Mouse (Mus musculus) heart, embryonic 11.5 days (tissue): ENCODE measurements around the gene Dlgap1. TPM values are rescaled to one million over a fixed set of nuclear protein-coding genes. Genes with fewer than 3 reads are reported as not detected.

Experiments used
- ATAC-seq: fragments of 200-750 bp; cut with Nextera tagmentation; replicated peaks from 2 replicates; pipeline ENCODE4 v1.8.0; 2017; ENCODE audit warnings: moderate library complexity; ENCODE audit not compliant: insufficient number of reproducible peaks, low FRiP score, low TSS enrichment
- H3K27ac ChIP-seq: fragments of 300-500 bp; sonication (generic); 2 replicates; pipeline ENCODE4 v1.5.1; 2014; ENCODE audit warnings: mild to moderate bottlenecking, low read depth, low read length
- H3K27me3 ChIP-seq: fragments of 300-500 bp; sonication (generic); 2 replicates; pipeline ENCODE4 v1.6.1; 2014; ENCODE audit warnings: mild to moderate bottlenecking, low read length, mixed read lengths; ENCODE audit not compliant: control insufficient read depth, insufficient read depth
- H3K36me3 ChIP-seq: fragments of 300-500 bp; sonication (generic); 2 replicates; pipeline ENCODE4 v1.6.1; 2014; ENCODE audit warnings: mild to moderate bottlenecking, low read length, moderate library complexity, mixed read lengths; ENCODE audit not compliant: control insufficient read depth, insufficient read depth
- H3K4me1 ChIP-seq: fragments of 300-500 bp; sonication (generic); 2 replicates; pipeline ENCODE4 v1.6.1; 2014; ENCODE audit warnings: low read length; ENCODE audit not compliant: control insufficient read depth, insufficient read depth
- H3K4me2 ChIP-seq: fragments of 300-500 bp; sonication (generic); 2 replicates; pipeline ENCODE4 v1.6.1; 2014; ENCODE audit warnings: mild to moderate bottlenecking, moderate library complexity
- H3K4me3 ChIP-seq: fragments of 300-500 bp; sonication (generic); 2 replicates; pipeline ENCODE4 v1.5.1; 2014; ENCODE audit warnings: low read depth, low read length
- H3K9ac ChIP-seq: fragments of 300-500 bp; sonication (generic); 2 replicates; pipeline ENCODE4 v1.6.1; 2014; ENCODE audit warnings: mild to moderate bottlenecking, low read depth, low read length, moderate library complexity
- H3K9me3 ChIP-seq: fragments of 300-500 bp; sonication (generic); replicated peaks from 2 replicates; pipeline ENCODE4 v1.6.1; 2016; ENCODE audit warnings: low read length; ENCODE audit not compliant: control insufficient read depth
- WGBS: fragments of 180-500 bp; shearing (Covaris S2); extraction: QIAGEN DNeasy Blood & Tissue Kit; methylation state at CpG from one replicate; pipeline ENCODE4 v1.1.7; 2014; ENCODE audit not compliant: insufficient replicate concordance; 5-methylcytosine and 5-hydroxymethylcytosine counted together
- polyA plus RNA-seq: library from polyadenylated mRNA; unstranded; fragments of >200 nt; fragmentation: Nextera tagmentation; extraction: Ambion mirVana; gene quantifications from 2 replicates; pipeline ENCODE4 v1.2.1, GENCODE M21; 2014

Gene Dlgap1
- polyA plus RNA-seq, 1 experiment from 2014 or later, result 1.3 TPM

- WGBS, result 74% methylated on average over 6 of the region's 6 CpGs
- Histone ChIP-seq H3K4me2 (no peak overlapping the region), H3K27me3 (no peaks in the 10 kb centered on the region), H3K9me3 (no peaks in the 10 kb centered on the region), H3K4me3 (no peak overlapping the region), H3K27ac (no peak overlapping the region), H3K4me1 (no peaks in the 10 kb centered on the region), H3K9ac (no peak overlapping the region), H3K36me3 (no peaks in the 10 kb centered on the region)
- ATAC-seq, result no peak
These were observed 35.8 kb downstream of the Dlgap1 start for GRCm38 (mm10) chr17:70004628-70005027.

DNA sequence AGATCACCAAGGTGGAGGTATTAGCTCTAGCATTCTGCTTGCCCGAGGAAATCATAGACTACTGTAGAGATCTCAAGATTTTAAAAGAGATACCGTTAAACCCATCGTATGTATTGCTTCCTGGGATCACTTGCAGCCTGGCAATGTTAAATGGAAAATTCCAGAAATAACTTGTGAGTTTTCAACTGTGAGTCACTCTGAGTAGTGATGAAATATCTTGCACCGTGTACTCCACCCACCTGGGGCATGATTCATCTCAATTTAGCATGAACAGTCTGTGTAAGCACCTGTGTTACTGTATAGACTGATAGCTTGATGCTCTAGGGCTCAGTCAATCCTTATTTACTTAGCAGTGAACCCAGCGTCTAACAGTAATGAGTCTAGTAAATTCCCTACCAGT, 38.7 kb downstream of the Dlgap1 start:
- H3K4me2 ChIP-seq, result no peak overlapping the region
- H3K9ac ChIP-seq, result no peak overlapping the region
- H3K9me3 ChIP-seq, result no peaks in the 10 kb centered on the region
- no peak for ATAC-seq
- H3K4me3 ChIP-seq, result no peak overlapping the region
- H3K27me3 ChIP-seq, result no peaks in the 10 kb centered on the region
- 72% methylated on average over 5 of the region's 5 CpGs for WGBS
- H3K36me3 ChIP-seq, result no peaks in the 10 kb centered on the region
- H3K4me1 ChIP-seq, result no peaks in the 10 kb centered on the region
- no peak overlapping the region for H3K27ac ChIP-seq

DNA sequence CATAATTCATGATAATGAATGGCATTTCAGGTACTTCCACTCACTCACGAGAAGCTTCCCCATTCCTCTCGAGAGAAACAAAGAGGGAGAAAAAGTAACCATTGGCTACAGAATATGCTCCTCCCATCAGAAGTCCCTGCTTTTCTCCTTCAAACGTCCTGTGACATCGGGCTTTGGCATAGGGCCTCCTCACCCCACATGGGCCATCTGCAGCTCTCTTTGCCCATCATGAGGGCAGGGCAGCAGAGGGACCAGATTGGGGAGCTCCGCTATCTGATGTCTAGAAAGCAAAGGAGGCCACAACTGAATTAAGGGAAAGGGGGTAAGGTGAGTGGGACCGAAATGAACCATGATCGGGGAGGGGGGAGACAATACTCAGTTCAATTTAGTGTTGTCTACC, 47.6 kb downstream of the Dlgap1 start:
- Histone ChIP-seq H3K9ac (no peak overlapping the region), H3K4me3 (no peak overlapping the region), H3K27me3 (no peaks in the 10 kb centered on the region), H3K36me3 (no peaks in the 10 kb centered on the region), H3K9me3 (no peaks in the 10 kb centered on the region), H3K27ac (no peak overlapping the region), H3K4me2 (no peak overlapping the region), H3K4me1 (no peaks in the 10 kb centered on the region)
- WGBS, result 60% methylated on average over 7 of the region's 7 CpGs
- no peak for ATAC-seq

DNA sequence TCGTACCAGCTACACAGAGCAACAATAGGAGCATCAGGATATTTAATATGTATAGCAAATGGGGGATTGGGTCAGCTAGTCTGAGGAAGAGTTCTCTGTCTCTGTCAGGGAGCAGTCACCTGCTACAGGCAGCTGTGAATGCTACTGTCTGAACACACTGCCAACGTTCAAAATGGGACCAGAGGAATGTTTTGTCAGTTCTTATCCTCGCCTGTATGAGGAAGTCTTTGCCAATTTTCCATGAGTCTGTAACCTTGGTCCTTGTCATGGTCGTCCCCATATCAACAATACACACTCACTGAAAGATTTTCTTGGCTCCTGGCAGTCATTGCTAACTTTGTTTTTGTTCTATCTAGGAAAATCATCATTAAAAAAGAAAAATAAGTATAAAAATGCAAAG, 51.5 kb downstream of the Dlgap1 start:
- no peaks in the 10 kb centered on the region for H3K9me3 ChIP-seq
- no peaks in the 10 kb centered on the region for H3K36me3 ChIP-seq
- 60% methylated on average over 4 of the region's 4 CpGs for WGBS
- H3K27ac ChIP-seq, result no peak overlapping the region
- no peak for ATAC-seq
- H3K4me1 ChIP-seq, result no peaks in the 10 kb centered on the region
- H3K27me3 ChIP-seq, result no peaks in the 10 kb centered on the region
- H3K9ac ChIP-seq, result no peak overlapping the region
- H3K4me2 ChIP-seq, result no peak overlapping the region
- H3K4me3 ChIP-seq, result no peak overlapping the region

DNA sequence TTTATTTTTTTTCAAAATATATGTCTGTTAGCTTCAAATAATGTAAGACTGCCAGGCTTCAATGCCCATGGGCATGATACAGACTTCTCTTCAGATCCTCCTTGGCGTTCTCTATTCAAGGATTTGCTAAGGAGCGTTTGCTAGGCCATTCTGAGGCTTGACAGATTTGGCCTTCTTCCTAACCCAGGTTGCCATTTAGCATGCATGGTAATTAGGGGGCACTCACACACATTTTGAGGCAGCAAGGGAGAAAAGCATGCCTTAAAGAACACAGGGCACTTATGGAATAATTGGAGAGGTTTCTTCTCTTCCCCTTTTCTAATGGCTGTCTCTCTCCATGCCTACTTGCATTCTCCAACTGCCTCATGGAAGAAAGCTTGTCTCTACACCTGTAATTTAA, 53.7 kb downstream of the Dlgap1 start:
- H3K27me3 ChIP-seq, result no peaks in the 10 kb centered on the region
- no peaks in the 10 kb centered on the region for H3K4me1 ChIP-seq
- no peak for ATAC-seq
- no peak overlapping the region for H3K4me2 ChIP-seq
- H3K36me3 ChIP-seq, result no peaks in the 10 kb centered on the region
- H3K4me3 ChIP-seq, result no peak overlapping the region
- no peaks in the 10 kb centered on the region for H3K9me3 ChIP-seq
- H3K9ac ChIP-seq, result no peak overlapping the region
- WGBS, result 72% methylated on average over 2 of the region's 2 CpGs
- H3K27ac ChIP-seq, result no peak overlapping the region

GRCm38 (mm10) chr17:70034862-70035261, 66.0 kb downstream of the Dlgap1 start:
- Histone ChIP-seq H3K9me3 (no peaks in the 10 kb centered on the region), H3K9ac (no peak overlapping the region), H3K4me3 (no peak overlapping the region), H3K36me3 (no peaks in the 10 kb centered on the region), H3K27ac (no peak overlapping the region), H3K27me3 (no peaks in the 10 kb centered on the region), H3K4me2 (no peak overlapping the region), H3K4me1 (no peaks in the 10 kb centered on the region)
- 48% methylated on average over 2 of the region's 2 CpGs for WGBS
- ATAC-seq, result no peak

DNA sequence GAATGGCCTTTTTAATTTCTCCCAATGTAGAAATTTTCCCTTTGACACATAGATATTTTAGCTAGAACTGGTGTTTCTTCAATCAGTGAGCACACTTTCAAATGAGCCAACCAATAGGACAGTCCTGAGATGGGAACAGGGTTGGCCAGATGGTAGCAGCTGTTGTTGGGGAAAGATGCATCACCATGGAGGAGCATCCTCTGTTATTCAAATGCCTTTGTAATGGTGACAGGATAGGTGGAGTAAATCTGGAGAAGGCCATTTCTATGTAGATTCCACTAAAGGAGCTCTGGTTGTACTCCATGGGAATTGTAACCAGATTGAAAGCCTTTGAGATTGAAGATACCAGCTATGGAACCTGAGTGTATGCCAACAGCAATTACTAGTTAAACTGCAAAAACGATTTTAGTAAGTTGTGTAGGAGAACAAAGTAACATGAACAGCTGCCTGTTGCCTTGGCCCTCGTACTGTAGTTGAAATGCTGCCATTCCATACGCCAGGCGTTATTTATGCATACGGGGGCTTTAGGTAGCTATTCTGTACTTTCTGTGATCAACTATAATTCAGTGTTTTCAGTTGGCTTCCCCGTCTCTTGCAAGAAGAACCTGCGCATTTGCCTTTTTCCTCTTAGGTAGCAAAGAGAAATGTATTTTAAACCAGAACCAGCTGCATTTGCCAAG, 72.0 kb downstream of the Dlgap1 start:
- ATAC-seq, result no peak

DNA sequence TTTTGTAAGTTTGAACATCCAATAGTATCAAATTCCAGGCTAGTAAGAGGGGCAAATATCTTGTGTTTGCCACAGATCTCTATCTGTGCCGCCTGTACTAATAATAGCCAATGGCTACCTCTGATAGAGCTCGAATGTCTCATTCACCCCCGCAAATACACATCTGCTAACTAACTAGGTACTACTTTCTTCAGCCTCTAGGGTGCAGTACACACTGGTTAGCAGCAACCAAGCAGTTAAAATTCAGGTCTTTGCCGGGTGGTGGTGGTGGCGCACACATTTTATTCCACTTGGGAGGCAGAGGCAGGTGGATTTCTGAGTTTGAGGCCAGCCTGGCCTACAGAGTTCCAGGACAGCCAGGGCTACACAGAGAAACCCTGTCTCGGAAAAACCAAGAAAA, 99.4 kb downstream of the Dlgap1 start:
- Histone ChIP-seq H3K4me2 (no peak overlapping the region), H3K36me3 (no peaks in the 10 kb centered on the region), H3K9ac (no peak overlapping the region), H3K9me3 (no peaks in the 10 kb centered on the region), H3K27ac (no peak overlapping the region), H3K27me3 (no peaks in the 10 kb centered on the region), H3K4me1 (no peaks in the 10 kb centered on the region), H3K4me3 (no peak overlapping the region)
- no peak for ATAC-seq
- WGBS, result 74% methylated on average over 6 of the region's 6 CpGs

More for the DNA sequence above, 72.0 kb downstream of the Dlgap1 start:
- no peaks in the 10 kb centered on the region for H3K36me3 ChIP-seq
- H3K4me2 ChIP-seq, result no peak overlapping the region
- H3K27me3 ChIP-seq, result no peaks in the 10 kb centered on the region
- H3K9me3 ChIP-seq, result no peaks in the 10 kb centered on the region
- H3K9ac ChIP-seq, result no peak overlapping the region
- WGBS, result 76% methylated on average over 7 of the region's 7 CpGs
- no peaks in the 10 kb centered on the region for H3K4me1 ChIP-seq
- no peak overlapping the region for H3K4me3 ChIP-seq
- no peak overlapping the region for H3K27ac ChIP-seq

GRCm38 (mm10) chr17:70072066-70072465, 103.2 kb downstream of the Dlgap1 start:
- Histone ChIP-seq H3K9me3 (no peaks in the 10 kb centered on the region), H3K27ac (no peak overlapping the region), H3K4me2 (no peak overlapping the region), H3K4me3 (no peak overlapping the region), H3K36me3 (no peaks in the 10 kb centered on the region), H3K4me1 (no peaks in the 10 kb centered on the region), H3K9ac (no peak overlapping the region), H3K27me3 (no peaks in the 10 kb centered on the region)
- no peak for ATAC-seq
- 81% methylated on average over 2 of the region's 2 CpGs for WGBS
